Mouse (Mus musculus) thymus, adult 2 months (tissue): ENCODE data around the gene Arpin.

ENCODE experiments used
- CTCF ChIP-seq: fragments of 200-500 bp; IDR thresholded peaks from 2 replicates; pipeline ENCODE4 v1.5.1; 2012; ENCODE audit warnings: mild to moderate bottlenecking, control low read depth, low read length, moderate library complexity, borderline replicate concordance; ENCODE audit not compliant: control insufficient read depth, poor library complexity, insufficient read depth; ENCODE audit errors: extremely low read depth
- POLR2A ChIP-seq: fragments of 200-500 bp; IDR thresholded peaks from 2 replicates; pipeline ENCODE4 v1.6.1; 2012; ENCODE audit warnings: mild to moderate bottlenecking, low read length, control low read depth, moderate library complexity; ENCODE audit not compliant: control insufficient read depth, poor library complexity, insufficient read depth; ENCODE audit errors: extremely low read depth

GRCm38 (mm10) chr7:79883613-79884334 is 51.4 kb downstream of the Arpin start:
- TF ChIP-seq POLR2A: no peak
- TF ChIP-seq CTCF: no peak
